Mouse (Mus musculus): Measurements from ENCODE around the gene 1700069L16Rik. TPM values are rescaled to one million over a fixed set of nuclear protein-coding genes. Genes with fewer than 3 reads are reported as not detected.

1700069L16Rik gene
- polyA plus RNA-seq, 1 experiment from 2014 or later: not detected

GRCm38 (mm10) chr5:113674851-113675250, 49.7 kb downstream of the 1700069L16Rik start:
- no peaks in the 10 kb centered on the region for H3K27me3 ChIP-seq (ENCODE audit: insufficient read depth, poor library complexity, severe bottlenecking)
- H3K9me3 ChIP-seq: no peaks in the 10 kb centered on the region
- H3K36me3 ChIP-seq: no peaks in the 10 kb centered on the region
- WGBS: 70% methylated on average over 7 of the region's 7 CpGs
- no peak overlapping the region for H3K27ac ChIP-seq
- DNase-seq (ENCODE audit: low spot score): no peak
- H3K4me1 ChIP-seq: no peaks in the 10 kb centered on the region; the same call in 1 of the 2 replicates
- H3K4me3 ChIP-seq: no peak overlapping the region

DNA sequence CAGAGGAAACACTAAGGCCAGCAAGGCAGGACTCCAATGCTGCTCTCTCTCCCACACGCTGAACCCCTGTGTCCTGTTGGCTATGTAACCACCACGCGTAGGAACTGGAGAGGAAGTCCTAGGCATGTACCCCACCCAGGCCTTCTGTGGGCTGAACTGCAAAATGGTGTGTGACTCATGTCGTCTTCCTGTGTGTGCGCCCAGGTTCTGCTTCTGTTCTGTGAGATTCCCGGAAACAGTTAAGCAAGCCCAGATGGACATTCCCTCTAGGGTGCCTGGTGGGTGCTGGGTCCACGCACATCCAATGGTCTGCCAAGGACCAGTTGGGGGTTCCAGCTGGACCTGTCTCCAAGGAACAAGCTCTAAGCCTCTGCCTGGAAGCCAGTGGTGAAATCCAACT, 52.1 kb downstream of the 1700069L16Rik start:
- Histone ChIP-seq H3K4me1 (no peaks in the 10 kb centered on the region; the same call in 1 of the 2 replicates), H3K4me3 (no peak overlapping the region), H3K36me3 (no peaks in the 10 kb centered on the region), H3K9me3 (no peaks in the 10 kb centered on the region), H3K27ac (no peak overlapping the region), H3K27me3 (ENCODE audit: insufficient read depth, poor library complexity, severe bottlenecking) (no peaks in the 10 kb centered on the region)
- WGBS: 70% methylated on average over 7 of the region's 7 CpGs
- DNase-seq (ENCODE audit: low spot score): no peak

DNA sequence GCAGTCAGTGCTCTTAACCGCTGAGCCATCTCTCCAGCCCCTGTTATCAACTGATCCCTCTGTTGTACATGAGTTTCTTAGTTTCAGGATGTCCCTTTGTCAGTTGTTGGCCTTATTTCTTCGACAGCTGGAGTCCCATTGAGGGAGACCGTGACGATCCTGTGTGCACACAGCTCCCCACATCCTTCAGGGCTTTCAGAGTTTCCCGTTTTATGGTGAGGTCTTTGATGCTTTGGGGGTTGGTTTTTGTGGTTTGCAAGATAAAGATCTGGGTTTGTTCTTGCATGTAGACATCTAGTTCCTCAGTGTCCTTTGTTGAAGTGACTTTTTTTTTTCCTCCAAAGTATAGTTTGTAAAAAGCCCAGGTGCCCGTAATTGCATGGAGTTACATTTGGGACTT, 54.0 kb downstream of the 1700069L16Rik start:
- Histone ChIP-seq H3K36me3 (no peaks in the 10 kb centered on the region), H3K27me3 (ENCODE audit: insufficient read depth, poor library complexity, severe bottlenecking) (no peaks in the 10 kb centered on the region), H3K9me3 (no peaks in the 10 kb centered on the region), H3K4me3 (no peak overlapping the region), H3K4me1 (no peaks in the 10 kb centered on the region; the same call in 1 of the 2 replicates), H3K27ac (no peak overlapping the region)
- no peak for DNase-seq (ENCODE audit: low spot score)
- 78% methylated on average over 6 of the region's 6 CpGs for WGBS

DNA sequence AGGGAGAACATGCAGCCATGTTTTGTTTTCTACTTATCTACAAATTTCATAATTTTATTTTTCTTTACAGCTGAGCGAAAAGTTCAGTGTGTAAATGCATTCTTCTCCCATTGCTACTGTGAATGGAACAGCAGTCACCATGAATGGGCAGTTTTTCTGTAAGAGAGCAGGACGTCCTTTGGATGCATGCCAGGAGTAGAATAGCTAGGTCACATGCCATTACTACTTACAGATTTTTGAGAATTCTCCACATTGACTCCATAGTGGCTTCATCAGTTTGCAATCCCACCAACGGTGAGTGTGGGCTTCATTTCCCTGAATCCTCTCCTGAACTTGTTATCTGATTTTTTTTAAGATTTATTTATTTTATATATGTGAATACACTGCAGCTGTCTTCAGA, 54.5 kb downstream of the 1700069L16Rik start:
- H3K27ac ChIP-seq: no peak overlapping the region
- no peaks in the 10 kb centered on the region for H3K36me3 ChIP-seq
- no peaks in the 10 kb centered on the region; the same call in 1 of the 2 replicates for H3K4me1 ChIP-seq
- 65% methylated on average over 3 of the region's 3 CpGs for WGBS
- no peaks in the 10 kb centered on the region for H3K9me3 ChIP-seq
- no peak overlapping the region for H3K4me3 ChIP-seq
- no peak for DNase-seq (ENCODE audit: low spot score)
- no peaks in the 10 kb centered on the region for H3K27me3 ChIP-seq (ENCODE audit: insufficient read depth, poor library complexity, severe bottlenecking)

- Histone ChIP-seq H3K4me3 (no peak overlapping the region), H3K36me3 (no peaks in the 10 kb centered on the region), H3K27ac (no peak overlapping the region), H3K4me1 (no peaks in the 10 kb centered on the region), H3K9me3 (no peaks in the 10 kb centered on the region; the same call in 1 of the 2 replicates), H3K27me3 (ENCODE audit: insufficient read depth, poor library complexity, severe bottlenecking) (no peaks in the 10 kb centered on the region; the same call in 1 of the 2 replicates)
- WGBS: 64% methylated on average over 12 of the region's 12 CpGs
- DNase-seq (ENCODE audit: low spot score): no peak
These were observed 59.9 kb downstream of the 1700069L16Rik start for GRCm38 (mm10) chr5:113664629-113665195.

GRCm38 (mm10) chr5:113664127-113664526, 60.4 kb downstream of the 1700069L16Rik start:
- H3K27me3 ChIP-seq (ENCODE audit: insufficient read depth, poor library complexity, severe bottlenecking): no peaks in the 10 kb centered on the region; the same call in 1 of the 2 replicates
- H3K9me3 ChIP-seq: no peaks in the 10 kb centered on the region; the same call in 1 of the 2 replicates
- H3K27ac ChIP-seq: no peak overlapping the region
- no peaks in the 10 kb centered on the region for H3K4me1 ChIP-seq
- no peaks in the 10 kb centered on the region for H3K36me3 ChIP-seq
- 87% methylated on average over 6 of the region's 6 CpGs for WGBS
- DNase-seq (ENCODE audit: low spot score): no peak
- H3K4me3 ChIP-seq: no peak overlapping the region

- WGBS: 71% methylated on average over 10 of the region's 10 CpGs
- DNase-seq (ENCODE audit: low spot score): no peak
- no peaks in the 10 kb centered on the region; the same call in 1 of the 2 replicates for H3K27me3 ChIP-seq (ENCODE audit: insufficient read depth, poor library complexity, severe bottlenecking)
- H3K4me1 ChIP-seq: no peaks in the 10 kb centered on the region
- no peak overlapping the region for H3K4me3 ChIP-seq
- H3K36me3 ChIP-seq: no peaks in the 10 kb centered on the region
- no peaks in the 10 kb centered on the region; the same call in 1 of the 2 replicates for H3K9me3 ChIP-seq
- H3K27ac ChIP-seq: no peak overlapping the region
These were observed 63.7 kb downstream of the 1700069L16Rik start for GRCm38 (mm10) chr5:113660872-113661271.

GRCm38 (mm10) chr5:113654821-113655220, 69.8 kb downstream of the 1700069L16Rik start:
- no peak overlapping the region for H3K27ac ChIP-seq
- H3K27me3 ChIP-seq (ENCODE audit: insufficient read depth, poor library complexity, severe bottlenecking): peaks cover 20% of the 10 kb centered on the region
- no peaks in the 10 kb centered on the region for H3K9me3 ChIP-seq
- no peak for DNase-seq (ENCODE audit: low spot score)
- 81% methylated on average over 12 of the region's 12 CpGs for WGBS
- no peak overlapping the region for H3K4me3 ChIP-seq
- H3K36me3 ChIP-seq: no peaks in the 10 kb centered on the region
- peaks cover 21% of the 10 kb centered on the region for H3K4me1 ChIP-seq

DNA sequence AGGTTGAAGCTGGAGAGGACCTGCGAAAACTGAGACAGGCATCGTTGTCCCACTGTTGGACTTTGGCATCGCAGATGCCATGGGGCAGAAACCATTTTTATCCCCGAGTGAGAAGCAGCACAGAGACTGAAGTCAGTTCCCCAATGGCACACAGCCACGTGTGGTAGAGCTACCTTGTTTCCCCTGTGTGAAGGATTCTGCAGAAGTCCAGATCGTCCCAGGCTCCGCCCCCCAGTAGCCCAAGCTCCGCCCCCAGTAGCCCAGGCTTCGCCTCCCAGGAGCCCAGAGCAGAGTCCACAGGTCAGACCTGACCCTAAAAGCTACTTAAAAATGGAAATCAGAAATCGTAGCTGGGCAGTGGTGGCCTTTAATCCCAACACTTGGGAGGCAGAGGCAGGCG, 70.4 kb downstream of the 1700069L16Rik start:
- WGBS: 76% methylated on average over 11 of the region's 11 CpGs
- Histone ChIP-seq H3K27ac (no peak overlapping the region), H3K27me3 (ENCODE audit: insufficient read depth, poor library complexity, severe bottlenecking) (peaks cover 24% of the 10 kb centered on the region), H3K4me1 (peaks cover 25% of the 10 kb centered on the region), H3K9me3 (no peaks in the 10 kb centered on the region), H3K36me3 (no peaks in the 10 kb centered on the region), H3K4me3 (no peak overlapping the region)
- no peak for DNase-seq (ENCODE audit: low spot score)

DNA sequence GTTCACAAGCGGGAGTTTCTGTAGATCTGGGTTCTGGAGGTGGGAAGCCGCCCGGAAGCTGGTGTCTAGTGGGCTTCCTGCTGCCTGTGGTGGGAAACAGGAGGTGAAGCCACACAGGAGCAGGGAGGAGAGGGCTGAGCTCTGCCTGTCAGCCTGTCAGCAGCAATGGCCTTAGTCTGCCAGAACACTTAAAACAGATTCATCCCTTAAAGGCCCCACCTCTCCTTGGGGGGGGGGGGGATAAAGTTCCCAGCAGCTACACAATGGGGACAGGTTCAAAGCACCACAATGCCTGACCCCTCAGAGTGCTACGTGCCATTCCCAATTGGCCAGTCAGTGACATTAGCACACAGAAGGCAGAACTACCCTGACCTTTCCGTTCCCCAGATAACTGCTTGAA, 72.4 kb downstream of the 1700069L16Rik start:
- DNase-seq (ENCODE audit: low spot score): no peak
- no peaks in the 10 kb centered on the region for H3K9me3 ChIP-seq
- 19% methylated on average over 5 of the region's 5 CpGs for WGBS
- H3K36me3 ChIP-seq: no peaks in the 10 kb centered on the region
- no peak overlapping the region for H3K4me3 ChIP-seq
- no peak overlapping the region for H3K27ac ChIP-seq
- peaks cover 42% of the 10 kb centered on the region for H3K27me3 ChIP-seq (ENCODE audit: insufficient read depth, poor library complexity, severe bottlenecking)
- peaks cover 36% of the 10 kb centered on the region for H3K4me1 ChIP-seq

- Histone ChIP-seq H3K9me3 (no peaks in the 10 kb centered on the region), H3K27ac (peak within 1 kb of the TSS; percentile 56), H3K4me1 (peaks cover 36% of the 10 kb centered on the region), H3K4me3 (peak within 1 kb of the TSS; percentile 51), H3K27me3 (ENCODE audit: insufficient read depth, poor library complexity, severe bottlenecking) (peaks cover 53% of the 10 kb centered on the region), H3K36me3 (no peaks in the 10 kb centered on the region)
- no peak for DNase-seq (ENCODE audit: low spot score)
- WGBS: 5% methylated on average over 30 of the region's 30 CpGs
These were observed 74.3 kb downstream of the 1700069L16Rik start, which contains the start of gene Cmklr1 for GRCm38 (mm10) chr5:113650035-113650865. Gene Cmklr1 (minus strand): TSS chr5:113650426.

- no peak overlapping the region for H3K27ac ChIP-seq
- 58% methylated on average over 5 of the region's 5 CpGs for WGBS
- no peaks in the 10 kb centered on the region for H3K9me3 ChIP-seq
- H3K27me3 ChIP-seq (ENCODE audit: insufficient read depth, poor library complexity, severe bottlenecking): peaks cover 68% of the 10 kb centered on the region
- H3K4me1 ChIP-seq: peaks cover 41% of the 10 kb centered on the region
- H3K36me3 ChIP-seq: no peaks in the 10 kb centered on the region
- H3K4me3 ChIP-seq: 0 out of 2 replicates have a peak overlapping the region, but pooled peaks have one; percentile 9
- DNase-seq (ENCODE audit: low spot score): no peak
These were observed 75.8 kb downstream of the 1700069L16Rik start for GRCm38 (mm10) chr5:113648647-113649211.

- 87% methylated on average over 8 of the region's 8 CpGs for WGBS
- DNase-seq (ENCODE audit: low spot score): no peak
- H3K27me3 ChIP-seq (ENCODE audit: insufficient read depth, poor library complexity, severe bottlenecking): peaks cover 75% of the 10 kb centered on the region
- H3K9me3 ChIP-seq: no peaks in the 10 kb centered on the region
- H3K4me3 ChIP-seq: no peak overlapping the region
- no peak overlapping the region for H3K27ac ChIP-seq
- no peaks in the 10 kb centered on the region for H3K36me3 ChIP-seq
- H3K4me1 ChIP-seq: peaks cover 49% of the 10 kb centered on the region
These were observed 77.4 kb downstream of the 1700069L16Rik start for GRCm38 (mm10) chr5:113647141-113647540.

Measured in heart, embryonic 10.5 days (tissue).